Mouse (Mus musculus) forebrain, embryonic 12.5 days (tissue): ENCODE data around the gene Chrne. TPM values are rescaled to one million over a fixed set of nuclear protein-coding genes. Genes with fewer than 3 reads are reported as not detected.

Experiments
- ATAC-seq: fragments of 200-750 bp; cut with Nextera tagmentation; 2 replicates; pipeline ENCODE4 v1.8.0; 2017; ENCODE audit warnings: moderate TSS enrichment; ENCODE audit not compliant: low FRiP score
- H3K27ac ChIP-seq: fragments of 300-500 bp; sonication (generic); 2 replicates; pipeline ENCODE4 v1.5.1; 2016; ENCODE audit warnings: mild to moderate bottlenecking
- H3K27me3 ChIP-seq: fragments of 300-500 bp; sonication (generic); 2 replicates; pipeline ENCODE4 v1.6.1; 2016; ENCODE audit warnings: mild to moderate bottlenecking
- H3K36me3 ChIP-seq: fragments of 300-500 bp; sonication (generic); replicated peaks from 2 replicates; pipeline ENCODE4 v1.6.1; 2016; ENCODE audit warnings: mild to moderate bottlenecking
- H3K4me1 ChIP-seq: fragments of 300-500 bp; sonication (generic); 2 replicates; pipeline ENCODE4 v1.6.1; 2016
- H3K4me2 ChIP-seq: fragments of 300-500 bp; sonication (generic); 2 replicates; pipeline ENCODE4 v1.6.1; 2016; ENCODE audit warnings: mild to moderate bottlenecking, moderate library complexity
- H3K4me3 ChIP-seq: fragments of 300-500 bp; sonication (generic); replicated peaks from 2 replicates; pipeline ENCODE4 v1.5.1; 2016; ENCODE audit warnings: mild to moderate bottlenecking
- H3K9ac ChIP-seq: fragments of 300-500 bp; sonication (generic); 2 replicates; pipeline ENCODE4 v1.6.1; 2016; ENCODE audit warnings: mild to moderate bottlenecking
- H3K9me3 ChIP-seq: fragments of 300-500 bp; sonication (generic); 2 replicates; pipeline ENCODE4 v1.6.1; 2016
- WGBS: fragments of 180-500 bp; shearing (Covaris S2); methylation state at CpG from one replicate; pipeline ENCODE4 v1.1.7; 2016; 5-methylcytosine and 5-hydroxymethylcytosine counted together
- polyA plus RNA-seq: library from polyadenylated mRNA; unstranded; fragments of >200 nt; fragmentation: Nextera tagmentation; extraction: Ambion mirVana; gene quantifications from 2 replicates; pipeline ENCODE4 v1.2.1, GENCODE M21; 2016

The Chrne gene
- polyA plus RNA-seq, 1 experiment from 2014 or later: not detected

DNA sequence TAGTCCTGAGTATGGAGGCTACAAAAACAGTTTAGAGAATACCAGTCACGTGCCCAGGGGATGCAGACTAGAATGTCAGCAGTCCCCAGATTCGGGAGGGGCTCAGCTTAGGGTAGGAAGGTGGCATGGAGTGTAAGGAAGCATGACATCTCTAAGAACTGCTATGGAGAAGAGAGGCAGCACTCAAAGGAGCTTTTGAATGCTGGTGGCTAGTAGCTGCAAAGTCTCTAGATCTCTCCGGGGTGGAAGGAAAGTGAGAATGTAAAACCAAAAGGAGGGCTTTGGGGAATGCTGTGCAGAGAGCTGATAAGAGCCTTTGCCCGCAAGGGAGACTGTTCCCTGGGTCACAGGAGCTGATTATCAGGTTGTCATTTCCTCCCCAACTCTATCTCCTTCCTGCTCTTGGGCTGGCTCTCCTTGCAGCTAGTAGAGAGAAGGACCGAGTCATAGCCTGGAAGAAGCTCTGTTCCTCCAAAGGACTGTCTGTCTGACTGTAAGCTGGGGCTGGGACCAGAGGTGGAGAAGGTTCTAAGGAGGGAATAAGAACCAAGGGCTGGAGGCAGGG is 19.8 kb upstream of the Chrne start, which contains the start of gene Gp1ba:
Gene Gp1ba, plus strand, starts transcription at position 409 of the 565 bp plus-strand sequence.
- no peak within 1 kb of the TSS for H3K9ac ChIP-seq
- 0 out of 2 replicates have a peak, but pooled peaks cover 4% of the 10 kb centered on the region for H3K27me3 ChIP-seq
- H3K27ac ChIP-seq: no peak within 1 kb of the TSS
- ATAC-seq: no peak
- H3K4me2 ChIP-seq: no peak within 1 kb of the TSS
- 67% methylated on average over 5 of the region's 5 CpGs for WGBS
- H3K4me3 ChIP-seq: no peak within 1 kb of the TSS
- H3K36me3 ChIP-seq: peaks cover 13% of the 10 kb centered on the region; the same call in 1 of the 2 replicates
- H3K9me3 ChIP-seq: no peaks in the 10 kb centered on the region
- no peaks in the 10 kb centered on the region for H3K4me1 ChIP-seq

DNA sequence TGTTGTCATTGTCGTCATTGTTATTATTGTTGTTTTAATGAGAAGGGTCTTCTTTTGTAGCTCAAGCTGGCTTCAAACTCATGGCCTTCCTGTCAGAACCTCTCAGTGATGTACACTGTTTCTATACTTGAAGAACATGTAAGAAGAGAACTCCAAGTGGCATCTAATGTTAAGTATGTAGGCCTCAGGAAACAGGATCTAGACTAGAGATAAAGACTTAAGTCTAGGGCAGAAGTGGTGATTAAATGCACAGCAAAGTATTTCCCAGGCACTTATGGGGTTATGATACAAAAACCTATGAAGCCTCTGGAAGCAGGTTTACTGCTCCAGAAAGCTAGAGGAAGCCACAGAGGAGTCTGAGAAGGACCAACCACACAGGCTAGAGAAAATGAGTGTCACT is 19.3 kb upstream of the Chrne start:
- no peaks in the 10 kb centered on the region for H3K4me1 ChIP-seq
- no peak overlapping the region for H3K27ac ChIP-seq
- H3K27me3 ChIP-seq: 0 out of 2 replicates have a peak, but pooled peaks cover 4% of the 10 kb centered on the region
- WGBS: 84% methylated on average over 1 of the region's 1 CpGs
- H3K4me2 ChIP-seq: no peak overlapping the region
- no peak overlapping the region for H3K4me3 ChIP-seq
- no peaks in the 10 kb centered on the region for H3K9me3 ChIP-seq
- no peak for ATAC-seq
- H3K36me3 ChIP-seq: peaks cover 8% of the 10 kb centered on the region; the same call in 1 of the 2 replicates
- H3K9ac ChIP-seq: no peak overlapping the region

DNA sequence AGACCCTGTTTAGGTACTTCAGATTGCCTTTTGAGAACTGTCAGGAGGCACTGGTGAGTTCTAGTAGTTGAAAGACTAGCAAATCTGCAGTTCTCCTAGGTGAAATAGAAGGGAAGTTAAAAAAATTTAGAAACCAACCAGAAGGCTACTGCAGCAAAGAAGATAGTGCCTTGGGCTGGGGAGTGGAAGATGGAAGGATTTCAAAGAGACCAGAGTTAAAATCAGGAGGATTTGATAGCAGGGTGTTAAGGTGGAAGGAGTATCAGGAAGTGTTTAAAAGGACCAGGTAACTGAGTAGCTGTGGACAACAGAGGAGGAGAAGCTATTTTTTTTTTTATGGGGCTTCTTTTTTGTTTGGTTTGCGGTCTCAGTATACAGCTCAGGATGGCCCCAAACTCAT is 18.7 kb upstream of the Chrne start:
- Histone ChIP-seq H3K4me3 (no peak overlapping the region), H3K9ac (no peak overlapping the region)
- ATAC-seq: no peak

DNA sequence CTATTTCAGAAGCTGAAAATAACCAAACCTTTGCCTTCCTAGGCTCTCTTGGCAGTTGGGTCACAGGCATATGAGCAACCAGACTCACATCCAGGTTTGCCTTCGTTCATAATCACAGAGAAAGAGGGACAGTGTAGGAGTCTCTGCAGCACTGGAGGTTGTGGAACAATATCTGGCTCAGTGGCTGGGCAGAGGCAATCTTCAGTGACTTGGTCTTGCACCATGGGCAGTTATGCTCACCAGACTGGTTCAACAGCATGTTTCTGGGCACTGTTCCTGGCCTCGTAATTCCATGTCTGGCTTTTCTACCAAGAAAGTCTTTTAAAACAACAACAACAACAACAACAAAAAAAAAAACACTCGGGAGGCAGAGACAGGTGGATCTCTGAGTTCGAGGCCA is 16.6 kb upstream of the Chrne start:
- no peak overlapping the region for H3K4me2 ChIP-seq
- no peaks in the 10 kb centered on the region for H3K9me3 ChIP-seq
- H3K4me3 ChIP-seq: no peak overlapping the region
- 0 out of 2 replicates have a peak, but pooled peaks cover 4% of the 10 kb centered on the region for H3K27me3 ChIP-seq
- no peak overlapping the region for H3K9ac ChIP-seq
- H3K27ac ChIP-seq: no peak overlapping the region
- no peak for ATAC-seq
- no peaks in the 10 kb centered on the region for H3K36me3 ChIP-seq
- H3K4me1 ChIP-seq: no peaks in the 10 kb centered on the region
- 81% methylated on average over 4 of the region's 4 CpGs for WGBS

More for the DNA sequence above, 18.7 kb upstream of the Chrne start:
- Histone ChIP-seq H3K27me3 (0 out of 2 replicates have a peak, but pooled peaks cover 4% of the 10 kb centered on the region), H3K4me2 (no peak overlapping the region), H3K9me3 (no peaks in the 10 kb centered on the region), H3K27ac (no peak overlapping the region), H3K36me3 (peaks cover 3% of the 10 kb centered on the region; the same call in 1 of the 2 replicates), H3K4me1 (no peaks in the 10 kb centered on the region)
- WGBS: 93% methylated on average over 1 of the region's 1 CpGs

DNA sequence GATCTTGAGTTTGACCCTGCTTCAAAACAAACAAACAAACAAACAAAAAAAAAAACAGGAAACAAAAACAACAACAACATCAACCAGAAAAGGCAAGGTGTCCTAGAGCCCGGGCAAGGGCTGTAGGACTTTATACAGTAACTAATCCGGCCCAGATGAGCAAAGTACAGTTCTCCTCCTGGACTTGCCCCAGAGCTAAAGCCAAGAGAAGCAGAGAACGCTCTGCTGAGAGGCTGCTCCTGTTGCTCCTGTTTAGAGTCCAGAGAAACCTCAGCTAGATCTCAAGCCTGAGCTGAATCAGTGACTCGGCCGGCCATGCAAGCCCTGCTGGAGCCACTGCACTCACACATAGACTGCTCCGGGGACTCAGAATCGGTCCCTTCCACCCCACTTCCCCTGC is 11.1 kb upstream of the Chrne start:
- H3K9ac ChIP-seq: no peak overlapping the region
- no peaks in the 10 kb centered on the region for H3K27me3 ChIP-seq
- H3K27ac ChIP-seq: no peak overlapping the region
- no peak overlapping the region for H3K4me2 ChIP-seq
- H3K36me3 ChIP-seq: no peaks in the 10 kb centered on the region
- no peak overlapping the region for H3K4me3 ChIP-seq
- ATAC-seq: no peak
- H3K4me1 ChIP-seq: no peaks in the 10 kb centered on the region
- 74% methylated on average over 7 of the region's 7 CpGs for WGBS
- H3K9me3 ChIP-seq: no peaks in the 10 kb centered on the region

DNA sequence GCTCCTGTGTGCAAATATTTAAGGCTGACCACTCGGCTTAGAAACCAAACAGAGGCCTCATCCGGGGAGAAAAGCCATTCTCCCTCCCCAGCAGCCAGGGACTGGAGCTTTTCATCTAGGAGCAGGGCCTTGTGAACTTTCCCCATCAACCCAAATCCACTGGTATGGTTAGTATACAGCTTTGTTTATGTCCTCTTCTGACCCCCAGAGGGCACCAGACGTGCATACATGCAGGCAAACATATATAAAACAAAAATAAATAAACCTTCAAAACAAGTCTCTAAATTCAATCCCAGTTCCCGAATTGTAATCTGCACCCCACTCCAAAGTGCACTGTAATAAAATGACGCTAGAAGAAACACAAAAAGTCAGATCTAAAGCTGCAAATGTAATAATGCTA is 10.5 kb upstream of the Chrne start:
- Histone ChIP-seq H3K36me3 (no peaks in the 10 kb centered on the region), H3K4me2 (no peak overlapping the region), H3K27ac (no peak overlapping the region), H3K9ac (no peak overlapping the region), H3K4me3 (no peak overlapping the region), H3K4me1 (no peaks in the 10 kb centered on the region), H3K9me3 (no peaks in the 10 kb centered on the region), H3K27me3 (no peaks in the 10 kb centered on the region)
- WGBS: 54% methylated on average over 5 of the region's 5 CpGs
- no peak for ATAC-seq

DNA sequence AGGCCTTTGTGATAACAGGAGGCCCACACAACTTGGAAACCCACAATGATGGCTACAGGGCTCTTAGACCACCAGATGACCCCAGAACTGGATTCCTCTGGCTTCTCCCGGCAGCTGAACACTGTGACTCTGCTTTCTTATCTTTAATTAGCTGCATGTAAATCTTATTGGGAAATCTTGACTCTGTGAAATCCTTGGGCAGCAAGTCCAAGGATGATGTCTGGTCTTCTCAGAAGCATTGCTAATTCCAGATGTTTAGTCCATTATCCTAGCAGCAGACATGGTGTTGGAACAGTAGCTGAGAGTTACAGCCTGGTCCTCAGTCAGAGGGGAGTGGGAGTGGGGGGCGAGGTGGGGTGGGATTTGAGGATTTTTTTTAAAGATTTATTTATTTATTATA is 9.4 kb upstream of the Chrne start:
- Histone ChIP-seq H3K27ac (no peak overlapping the region), H3K4me3 (no peak overlapping the region), H3K27me3 (no peaks in the 10 kb centered on the region), H3K36me3 (no peaks in the 10 kb centered on the region), H3K4me1 (no peaks in the 10 kb centered on the region), H3K4me2 (no peak overlapping the region), H3K9me3 (no peaks in the 10 kb centered on the region), H3K9ac (no peak overlapping the region)
- WGBS: 78% methylated on average over 2 of the region's 2 CpGs
- no peak for ATAC-seq

DNA sequence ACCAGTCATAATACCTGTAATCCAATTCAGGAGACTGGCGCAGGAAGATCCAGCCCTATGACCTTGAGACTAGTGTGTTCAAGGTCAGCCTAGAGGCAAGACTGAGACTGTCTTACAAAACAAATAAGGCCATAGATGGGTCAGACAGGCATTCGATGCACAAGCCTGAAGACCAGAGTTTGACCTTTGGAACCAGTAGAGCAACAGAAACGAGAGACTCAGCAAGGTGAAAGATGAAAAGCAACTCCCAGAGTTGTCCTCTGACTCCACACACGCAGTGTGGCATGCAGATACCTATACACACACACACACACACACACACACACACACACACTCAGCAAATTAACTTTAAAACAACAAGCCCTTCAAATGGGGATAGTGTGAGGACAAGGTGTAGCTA is 7.9 kb upstream of the Chrne start:
- Histone ChIP-seq H3K9ac (no peak overlapping the region), H3K4me2 (no peak overlapping the region), H3K36me3 (no peaks in the 10 kb centered on the region), H3K27me3 (no peaks in the 10 kb centered on the region), H3K4me3 (no peak overlapping the region), H3K4me1 (no peaks in the 10 kb centered on the region), H3K9me3 (no peaks in the 10 kb centered on the region), H3K27ac (no peak overlapping the region)
- 82% methylated on average over 4 of the region's 4 CpGs for WGBS
- no peak for ATAC-seq

DNA sequence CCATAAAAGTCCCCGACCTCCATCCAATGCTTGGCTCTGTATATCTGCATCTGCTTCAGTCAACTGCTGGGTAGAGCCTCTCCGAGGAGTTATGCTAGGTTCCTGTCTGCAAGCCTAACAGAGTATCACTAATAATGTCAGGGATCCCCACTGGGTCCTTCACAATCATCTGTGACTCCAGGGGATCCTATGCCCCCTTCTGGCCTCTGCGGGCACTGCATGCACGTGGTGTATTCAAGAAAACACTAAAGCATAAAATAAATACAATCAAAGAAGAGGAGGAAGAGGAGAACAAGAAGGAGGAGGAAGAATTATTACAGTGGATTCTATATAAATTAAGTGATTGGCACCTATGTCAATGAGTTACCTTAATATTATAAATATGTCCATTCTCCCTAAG is 6.5 kb upstream of the Chrne start:
- Histone ChIP-seq H3K4me3 (no peak overlapping the region), H3K4me1 (no peaks in the 10 kb centered on the region), H3K9ac (no peak overlapping the region), H3K27ac (no peak overlapping the region), H3K4me2 (no peak overlapping the region), H3K9me3 (no peaks in the 10 kb centered on the region), H3K36me3 (no peaks in the 10 kb centered on the region), H3K27me3 (no peaks in the 10 kb centered on the region)
- WGBS: 43% methylated on average over 4 of the region's 4 CpGs
- no peak for ATAC-seq

DNA sequence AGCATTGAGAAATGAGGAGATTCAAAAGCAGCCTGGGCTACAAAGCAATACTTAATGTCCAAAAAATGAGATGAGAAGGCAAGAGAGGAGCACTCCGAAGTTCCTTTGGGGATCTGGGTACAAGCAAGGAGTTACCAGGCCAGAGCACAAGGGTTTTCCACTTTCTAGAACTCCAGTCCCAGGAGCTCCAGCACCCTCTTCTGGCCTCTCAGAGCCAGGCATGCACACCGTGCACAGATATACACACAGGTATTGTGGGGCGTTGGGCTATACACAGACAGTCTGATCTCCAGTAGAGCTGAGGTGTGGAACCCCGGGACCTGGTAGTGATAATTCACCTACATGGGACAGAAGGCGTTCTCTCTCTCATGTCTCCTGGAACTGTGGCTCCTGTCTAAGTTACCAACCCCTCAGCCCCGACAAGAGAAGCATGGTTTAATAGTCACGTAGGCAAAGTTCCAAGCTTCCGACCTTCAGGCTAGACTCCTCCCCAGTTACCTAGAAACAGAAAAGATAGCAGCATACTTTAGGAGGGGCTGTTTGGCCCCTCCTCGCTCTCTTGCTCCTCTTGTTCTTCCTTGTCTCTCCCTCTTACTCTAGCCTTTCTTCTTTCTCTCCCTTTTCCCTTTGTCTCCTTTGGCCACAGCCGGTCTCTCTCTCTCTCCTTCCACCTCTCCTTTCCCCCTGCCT is 4.2 kb upstream of the Chrne start:
- Histone ChIP-seq H3K36me3 (no peaks in the 10 kb centered on the region), H3K27ac (no peak overlapping the region), H3K9ac (no peak overlapping the region), H3K4me2 (no peak overlapping the region), H3K4me3 (no peak overlapping the region), H3K9me3 (0 out of 2 replicates have a peak, but pooled peaks cover 2% of the 10 kb centered on the region), H3K4me1 (no peaks in the 10 kb centered on the region), H3K27me3 (no peaks in the 10 kb centered on the region; the same call in 1 of the 2 replicates)
- WGBS: 88% methylated on average over 10 of the region's 10 CpGs
- no peak for ATAC-seq

DNA sequence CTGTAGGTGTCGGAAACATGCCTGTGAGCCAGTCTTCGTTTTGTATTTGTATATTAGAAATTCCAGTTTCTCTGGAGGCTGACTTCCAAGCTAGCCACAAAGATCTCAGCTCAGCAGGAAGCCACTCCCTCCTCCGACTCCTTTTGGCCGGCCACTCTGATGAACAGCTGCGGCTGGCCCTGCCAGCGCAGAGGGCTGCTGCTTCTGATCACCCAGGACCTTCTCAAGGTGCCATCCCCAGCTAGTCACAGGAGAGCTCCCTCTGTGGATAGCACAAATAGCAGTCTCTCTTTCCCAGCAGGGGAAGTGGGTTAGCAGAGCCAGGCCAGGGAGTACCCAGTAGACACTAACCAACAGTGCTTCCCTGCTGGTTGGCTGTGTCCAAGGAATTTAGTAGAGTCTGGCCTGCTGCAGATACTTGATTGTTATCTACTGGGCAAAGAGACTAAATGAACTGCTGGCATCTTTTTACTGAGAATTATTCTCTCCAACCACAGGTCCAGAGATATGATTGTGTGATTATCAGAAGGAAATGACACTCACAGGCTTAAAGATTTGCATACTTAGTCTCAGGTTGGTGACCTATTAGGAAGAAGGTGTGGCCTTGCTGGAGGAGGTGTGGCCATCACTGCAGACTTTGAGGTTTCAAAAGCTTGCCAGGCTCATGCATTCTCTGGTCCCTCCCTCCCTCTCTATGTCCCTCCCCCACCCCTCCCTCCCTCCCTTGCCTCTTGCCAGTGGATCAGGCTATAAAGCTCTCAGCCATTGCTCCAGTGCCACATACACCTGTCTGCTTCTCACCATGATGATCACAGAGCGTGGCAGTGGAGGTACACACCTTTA is 3.2 kb upstream of the Chrne start:
- Histone ChIP-seq H3K4me1 (no peaks in the 10 kb centered on the region), H3K9ac (no peak overlapping the region), H3K27me3 (no peaks in the 10 kb centered on the region; the same call in 1 of the 2 replicates), H3K36me3 (no peaks in the 10 kb centered on the region), H3K4me3 (no peak overlapping the region), H3K27ac (no peak overlapping the region), H3K9me3 (0 out of 2 replicates have a peak, but pooled peaks cover 2% of the 10 kb centered on the region), H3K4me2 (no peak overlapping the region)
- ATAC-seq: no peak
- WGBS: 52% methylated on average over 7 of the region's 7 CpGs

DNA sequence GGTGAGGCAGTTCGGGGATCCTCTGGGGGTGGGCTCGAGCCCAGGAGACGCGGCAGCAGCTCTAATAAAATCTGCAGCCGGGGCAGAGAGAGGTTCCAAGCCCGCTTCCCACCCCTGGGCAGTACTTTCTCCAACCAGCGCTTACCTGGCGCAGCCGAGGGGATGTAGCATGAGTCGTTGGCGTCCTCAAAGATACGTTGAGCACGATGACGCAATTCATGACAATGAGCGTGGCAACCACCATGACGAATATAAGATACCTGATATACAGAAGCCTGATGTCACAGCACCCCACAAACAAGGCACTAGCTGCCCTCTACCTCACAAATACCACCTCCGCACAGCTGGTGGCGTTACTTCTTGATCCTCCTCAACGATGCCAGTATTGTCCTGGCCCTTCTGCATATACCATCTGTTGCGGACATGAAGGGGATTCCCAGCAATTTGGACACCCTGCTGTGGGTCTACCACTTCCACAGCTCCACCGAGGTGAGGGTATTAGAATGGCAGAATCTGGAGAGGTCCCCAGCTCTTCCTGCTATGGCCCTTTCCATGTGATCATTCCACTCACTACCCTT is 3.4 kb downstream of the Chrne start, which contains the start of gene 4930544D05Rik:
Gene 4930544D05Rik, plus strand, starts transcription at position 333 of the 578 bp plus-strand sequence.
- peaks cover 23% of the 10 kb centered on the region for H3K27me3 ChIP-seq
- no peak for ATAC-seq
- H3K9me3 ChIP-seq: 0 out of 2 replicates have a peak, but pooled peaks cover 2% of the 10 kb centered on the region
- peaks cover 12% of the 10 kb centered on the region for H3K4me1 ChIP-seq
- peak within 1 kb of the TSS; percentile 46 for H3K9ac ChIP-seq
- WGBS: 14% methylated on average over 21 of the region's 21 CpGs
- H3K4me3 ChIP-seq: peak within 1 kb of the TSS; percentile 27
- H3K27ac ChIP-seq: no peak within 1 kb of the TSS
- H3K4me2 ChIP-seq: peak within 1 kb of the TSS; percentile 57
- H3K36me3 ChIP-seq: peaks cover 30% of the 10 kb centered on the region
